Mouse (Mus musculus) kidney, adult 8-10 months (tissue): ENCODE measurements around the gene Olfr138.

Experiments
- DNase-seq, 2 experiments: peaks; one replicate each; pipeline ENCODE4 v3.0.0; 2022

Olfr138 gene

DNA sequence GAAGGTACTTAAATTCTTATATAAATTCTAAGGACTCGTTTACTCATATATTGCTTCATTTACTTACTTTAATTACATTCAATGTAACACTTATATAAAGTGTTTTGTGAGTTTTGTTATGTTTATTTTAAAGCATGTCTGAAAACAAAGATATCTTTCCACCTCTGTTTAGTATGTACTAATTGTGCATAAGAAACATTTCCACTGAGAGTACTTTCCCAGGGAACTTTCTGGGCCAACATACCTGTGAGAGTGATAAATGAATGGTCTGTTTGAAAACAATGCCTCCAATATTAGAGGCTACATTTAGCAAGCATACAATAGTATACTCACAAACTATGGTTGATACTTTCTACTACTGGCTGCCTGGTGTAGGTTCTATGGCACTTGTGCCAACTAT lies at the start of gene Olfr138:
Gene Olfr138 (plus strand): TSS at position 301 of the 400 bp plus-strand sequence.
- DNase-seq: no peak

DNA sequence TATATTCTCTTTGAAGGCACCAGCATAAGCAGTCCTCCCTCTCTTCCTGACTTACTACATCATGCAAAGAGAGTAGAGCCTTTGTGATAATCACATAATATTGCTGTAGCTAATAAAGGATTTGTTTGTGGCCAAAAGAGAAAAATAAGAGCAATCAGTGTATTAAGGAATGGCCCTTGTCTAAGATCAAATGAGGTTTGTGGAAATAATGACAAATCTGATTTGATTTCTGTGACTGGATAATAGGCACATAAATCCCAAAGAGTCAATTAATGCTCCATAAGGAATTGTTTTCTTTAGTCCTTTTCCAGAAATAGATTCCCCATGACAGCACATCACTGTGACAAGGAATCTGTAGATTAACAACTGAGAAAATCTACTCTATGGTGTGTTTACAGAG lies 46.6 kb downstream of the Olfr138 start, which contains the start of gene Olfr137:
Gene Olfr137 (minus strand): TSS at position 101 of the 400 bp plus-strand sequence.
- DNase-seq: no peak
